Mouse (Mus musculus) macrophage (primary cell): ENCODE data around the gene Tpra1. TPM values are rescaled to one million over a fixed set of nuclear protein-coding genes. Genes with fewer than 3 reads are reported as not detected.

Experiments
- H3K27ac ChIP-seq: fragments of 350-480 bp; formaldehyde crosslinking; 2 replicates; pipeline ENCODE4 v1.9.0; 2021
- H3K36me3 ChIP-seq: fragments of 350-480 bp; formaldehyde crosslinking; 2 replicates; pipeline ENCODE4 v1.9.0; 2021; ENCODE audit errors: inconsistent target
- H3K4me3 ChIP-seq: fragments of 350-480 bp; formaldehyde crosslinking; 2 replicates; pipeline ENCODE4 v1.9.0; 2021; ENCODE audit errors: inconsistent target
- H3K79me2 ChIP-seq: fragments of 350-480 bp; formaldehyde crosslinking; 2 replicates; pipeline ENCODE4 v1.9.0; 2021; ENCODE audit errors: inconsistent target
- WGBS: methylation state at CpG from one replicate; pipeline ENCODE4 v1.1.7; 2026; ENCODE audit warnings: inconsistent platforms; ENCODE audit not compliant: missing documents; 5-methylcytosine and 5-hydroxymethylcytosine counted together
- polyA plus RNA-seq: library from polyadenylated mRNA; stranded (reverse); fragments of 250-400 nt; gene quantifications from 3 replicates; pipeline ENCODE4 v1.2.4, GENCODE M21; 2018; ENCODE audit warnings: inconsistent platforms

Tpra1 gene
- polyA plus RNA-seq, 1 experiment from 2014 or later: 101 TPM

- Histone ChIP-seq H3K4me3 (no peak overlapping the region), H3K79me2 (no peaks in the 10 kb centered on the region), H3K36me3 (no peaks in the 10 kb centered on the region), H3K27ac (no peak overlapping the region)
- 48% methylated on average over 9 of the region's 9 CpGs for WGBS
These were observed 38.3 kb downstream of the Tpra1 start for GRCm38 (mm10) chr6:88940090-88940916.

- H3K27ac ChIP-seq: no peak overlapping the region
- 87% methylated on average over 4 of the region's 4 CpGs for WGBS
- no peak overlapping the region for H3K4me3 ChIP-seq
These were observed 39.6 kb downstream of the Tpra1 start for GRCm38 (mm10) chr6:88941628-88942027.

GRCm38 (mm10) chr6:88942595-88942994 lies 40.5 kb downstream of the Tpra1 start:
- no peaks in the 10 kb centered on the region for H3K79me2 ChIP-seq
- no peak overlapping the region for H3K4me3 ChIP-seq
- H3K27ac ChIP-seq: no peak overlapping the region
- WGBS: 66% methylated on average over 8 of the region's 8 CpGs
- no peaks in the 10 kb centered on the region for H3K36me3 ChIP-seq

More at GRCm38 (mm10) chr6:88941628-88942027, 39.6 kb downstream of the Tpra1 start:
- no peaks in the 10 kb centered on the region for H3K36me3 ChIP-seq
- H3K79me2 ChIP-seq: no peaks in the 10 kb centered on the region

- WGBS: 88% methylated on average over 6 of the region's 6 CpGs
- H3K4me3 ChIP-seq: no peak overlapping the region
- H3K79me2 ChIP-seq: no peaks in the 10 kb centered on the region
- H3K27ac ChIP-seq: no peak overlapping the region
- no peaks in the 10 kb centered on the region for H3K36me3 ChIP-seq
These were observed 41.6 kb downstream of the Tpra1 start for GRCm38 (mm10) chr6:88943666-88944065.

GRCm38 (mm10) chr6:88946442-88946841 lies 44.4 kb downstream of the Tpra1 start:
- Histone ChIP-seq H3K4me3 (no peak overlapping the region), H3K27ac (no peak overlapping the region)
- 97% methylated on average over 6 of the region's 6 CpGs for WGBS

GRCm38 (mm10) chr6:88947771-88948170 lies 45.7 kb downstream of the Tpra1 start:
- H3K36me3 ChIP-seq: no peaks in the 10 kb centered on the region
- no peak overlapping the region for H3K27ac ChIP-seq
- no peaks in the 10 kb centered on the region for H3K79me2 ChIP-seq
- no peak overlapping the region for H3K4me3 ChIP-seq

More at GRCm38 (mm10) chr6:88946442-88946841, 44.4 kb downstream of the Tpra1 start:
- no peaks in the 10 kb centered on the region for H3K36me3 ChIP-seq
- H3K79me2 ChIP-seq: no peaks in the 10 kb centered on the region

GRCm38 (mm10) chr6:88956725-88957124 lies 54.7 kb downstream of the Tpra1 start:
- H3K36me3 ChIP-seq: no peaks in the 10 kb centered on the region
- no peak overlapping the region for H3K27ac ChIP-seq
- 48% methylated on average over 2 of the region's 2 CpGs for WGBS

GRCm38 (mm10) chr6:88957313-88957712 lies 55.3 kb downstream of the Tpra1 start:
- H3K79me2 ChIP-seq: no peaks in the 10 kb centered on the region
- WGBS: 86% methylated on average over 4 of the region's 4 CpGs
- no peaks in the 10 kb centered on the region for H3K36me3 ChIP-seq
- no peak overlapping the region for H3K27ac ChIP-seq
- H3K4me3 ChIP-seq: no peak overlapping the region

More at GRCm38 (mm10) chr6:88956725-88957124, 54.7 kb downstream of the Tpra1 start:
- no peaks in the 10 kb centered on the region for H3K79me2 ChIP-seq
- H3K4me3 ChIP-seq: no peak overlapping the region

GRCm38 (mm10) chr6:88957801-88958211 lies 55.8 kb downstream of the Tpra1 start:
- no peaks in the 10 kb centered on the region for H3K36me3 ChIP-seq
- no peaks in the 10 kb centered on the region for H3K79me2 ChIP-seq
- no peak overlapping the region for H3K27ac ChIP-seq
- WGBS: 81% methylated on average over 5 of the region's 5 CpGs
- H3K4me3 ChIP-seq: no peak overlapping the region

GRCm38 (mm10) chr6:88958305-88958704 lies 56.3 kb downstream of the Tpra1 start:
- no peak overlapping the region for H3K4me3 ChIP-seq
- no peaks in the 10 kb centered on the region for H3K79me2 ChIP-seq
- WGBS: 100% methylated on average over 2 of the region's 2 CpGs
- no peak overlapping the region for H3K27ac ChIP-seq
- H3K36me3 ChIP-seq: no peaks in the 10 kb centered on the region

- Histone ChIP-seq H3K27ac (no peak overlapping the region), H3K36me3 (no peaks in the 10 kb centered on the region), H3K79me2 (no peaks in the 10 kb centered on the region), H3K4me3 (no peak overlapping the region)
- 50% methylated on average over 7 of the region's 7 CpGs for WGBS
These were observed 57.8 kb downstream of the Tpra1 start for GRCm38 (mm10) chr6:88959834-88960233.

GRCm38 (mm10) chr6:88960941-88961340 lies 58.9 kb downstream of the Tpra1 start:
- 92% methylated on average over 4 of the region's 4 CpGs for WGBS

More at GRCm38 (mm10) chr6:88960941-88961340, 58.9 kb downstream of the Tpra1 start:
- Histone ChIP-seq H3K36me3 (no peaks in the 10 kb centered on the region), H3K4me3 (no peak overlapping the region), H3K27ac (peak overlapping the region; percentile 8; the same call in 1 of the 2 replicates), H3K79me2 (no peaks in the 10 kb centered on the region)

Other genes with a start within 250 kb of the Tpra1 start
- gene Mgll, start 177.8 kb upstream of the Tpra1 start, polyA plus RNA-seq: 16.1 to 82.6 TPM (median 24.1 TPM) in 3 replicates
- gene Abtb1, start 60.3 kb upstream of the Tpra1 start, polyA plus RNA-seq: 16.1 to 46.0 TPM (median 26.7 TPM) in 3 replicates
- 0.11 TPM in 1 of 3 replicates, not detected in the others for gene Podxl2, start 27.2 kb upstream of the Tpra1 start, polyA plus RNA-seq
- 7.5 to 84.8 TPM (median 17.8 TPM) in 3 replicates for gene Mcm2, start 3.5 kb upstream of the Tpra1 start, polyA plus RNA-seq